Mouse (Mus musculus) heart, embryonic 13.5 days (tissue): Measurements from ENCODE around the gene Cpe. TPM values are rescaled to one million over a fixed set of nuclear protein-coding genes. Genes with fewer than 3 reads are reported as not detected.
"Not testable (repeated sequence)": the region's sequence is repeated elsewhere in the genome, so short reads cannot be mapped to it uniquely, and the experiment has no call there.

Experiments used
- ATAC-seq: fragments of 200-750 bp; cut with Nextera tagmentation; 2 replicates; pipeline ENCODE4 v1.8.0; 2017; ENCODE audit warnings: moderate TSS enrichment; ENCODE audit not compliant: insufficient number of reproducible peaks, low FRiP score, low TSS enrichment; ENCODE audit errors: extremely low read depth
- H3K27ac ChIP-seq: fragments of 300-500 bp; sonication (generic); replicated peaks from 2 replicates; pipeline ENCODE4 v1.5.1; 2015; ENCODE audit warnings: moderate library complexity, mild to moderate bottlenecking, inconsistent platforms
- H3K27me3 ChIP-seq: fragments of 300-500 bp; sonication (generic); replicated peaks from 2 replicates; pipeline ENCODE4 v1.6.1; 2015; ENCODE audit warnings: mild to moderate bottlenecking, inconsistent platforms
- H3K36me3 ChIP-seq: fragments of 300-500 bp; sonication (generic); 2 replicates; pipeline ENCODE4 v1.6.1; 2015; ENCODE audit warnings: mild to moderate bottlenecking, inconsistent platforms
- H3K4me1 ChIP-seq: fragments of 300-500 bp; sonication (generic); 2 replicates; pipeline ENCODE4 v1.6.1; 2015; ENCODE audit warnings: inconsistent platforms
- H3K4me2 ChIP-seq: fragments of 300-500 bp; sonication (generic); 2 replicates; pipeline ENCODE4 v1.6.1; 2015; ENCODE audit warnings: inconsistent platforms, mild to moderate bottlenecking, moderate library complexity
- H3K4me3 ChIP-seq: fragments of 300-500 bp; sonication (generic); 2 replicates; pipeline ENCODE4 v1.5.1; 2015; ENCODE audit warnings: moderate library complexity, mild to moderate bottlenecking, inconsistent platforms
- H3K9ac ChIP-seq: fragments of 300-500 bp; sonication (generic); 2 replicates; pipeline ENCODE4 v1.6.1; 2015; ENCODE audit warnings: inconsistent platforms, mild to moderate bottlenecking, moderate library complexity
- H3K9me3 ChIP-seq: fragments of 300-500 bp; sonication (generic); 2 replicates; pipeline ENCODE4 v1.6.1; 2016; ENCODE audit warnings: inconsistent platforms
- WGBS: fragments of 180-500 bp; shearing (Covaris S2); methylation state at CpG from one replicate; pipeline ENCODE4 v1.1.7; 2015; ENCODE audit warnings: mixed read lengths; 5-methylcytosine and 5-hydroxymethylcytosine counted together
- polyA plus RNA-seq: library from polyadenylated mRNA; unstranded; fragments of >200 nt; fragmentation: Nextera tagmentation; extraction: Ambion mirVana; gene quantifications from 2 replicates; pipeline ENCODE4 v1.2.1, GENCODE M21; 2015

Gene Cpe
- polyA plus RNA-seq, 1 experiment from 2014 or later, result 193 TPM

DNA sequence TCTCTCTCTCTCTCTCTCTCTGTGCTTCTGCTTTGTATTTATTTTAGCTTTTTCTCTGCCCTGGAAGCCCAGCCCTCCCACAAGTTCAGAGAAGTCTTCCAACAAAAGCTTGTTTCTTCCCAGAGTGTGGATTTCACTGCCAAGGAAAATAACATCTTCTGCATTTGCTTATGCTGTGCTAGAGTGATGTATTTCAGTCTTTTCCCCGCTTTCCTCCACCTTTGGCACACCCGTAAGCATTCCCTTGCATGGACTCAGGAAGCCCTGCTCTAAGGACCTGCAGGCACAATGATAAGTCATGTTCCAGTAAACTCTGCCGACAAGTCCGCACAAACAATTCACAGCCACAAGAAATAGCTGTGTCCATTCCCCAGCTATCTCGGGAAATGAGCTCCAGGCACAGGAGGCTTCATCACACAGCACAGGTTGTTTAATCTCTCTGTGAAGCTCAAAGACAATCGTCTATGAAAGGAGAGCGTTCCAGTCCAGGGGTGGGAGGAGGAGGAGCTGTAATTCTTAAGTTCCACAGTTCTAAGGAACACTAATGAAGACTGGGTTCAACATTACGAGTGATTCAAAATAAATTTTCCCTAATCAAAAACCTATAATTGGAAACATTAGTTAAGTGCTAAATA is 17.8 kb downstream of the Cpe start:
- Histone ChIP-seq H3K4me2 (peak overlapping the region; percentile 10), H3K9me3 (no peaks in the 10 kb centered on the region), H3K4me3 (no peak overlapping the region), H3K27me3 (no peaks in the 10 kb centered on the region), H3K27ac (peak overlapping the region; percentile 65), H3K9ac (peak overlapping the region; percentile 50; the same call in 1 of the 2 replicates), H3K4me1 (peaks cover 19% of the 10 kb centered on the region), H3K36me3 (no peaks in the 10 kb centered on the region)
- ATAC-seq, result no peak
- 46% methylated on average over 8 of the region's 8 CpGs for WGBS

- 52% methylated on average over 2 of the region's 2 CpGs for WGBS
- ATAC-seq, result no peak
Observed at GRCm38 (mm10) chr8:64672920-64673319, 19.9 kb downstream of the Cpe start.

GRCm38 (mm10) chr8:64671937-64672336 is 20.9 kb downstream of the Cpe start:
- WGBS, result 40% methylated on average over 1 of the region's 1 CpGs
- ATAC-seq, result no peak

More at GRCm38 (mm10) chr8:64672920-64673319, 19.9 kb downstream of the Cpe start:
- no peaks in the 10 kb centered on the region for H3K27me3 ChIP-seq
- H3K4me3 ChIP-seq, result no peak overlapping the region
- no peak overlapping the region for H3K27ac ChIP-seq
- H3K4me1 ChIP-seq, result peaks cover 19% of the 10 kb centered on the region
- H3K9ac ChIP-seq, result no peak overlapping the region
- no peaks in the 10 kb centered on the region for H3K9me3 ChIP-seq
- H3K4me2 ChIP-seq, result no peak overlapping the region
- no peaks in the 10 kb centered on the region for H3K36me3 ChIP-seq

DNA sequence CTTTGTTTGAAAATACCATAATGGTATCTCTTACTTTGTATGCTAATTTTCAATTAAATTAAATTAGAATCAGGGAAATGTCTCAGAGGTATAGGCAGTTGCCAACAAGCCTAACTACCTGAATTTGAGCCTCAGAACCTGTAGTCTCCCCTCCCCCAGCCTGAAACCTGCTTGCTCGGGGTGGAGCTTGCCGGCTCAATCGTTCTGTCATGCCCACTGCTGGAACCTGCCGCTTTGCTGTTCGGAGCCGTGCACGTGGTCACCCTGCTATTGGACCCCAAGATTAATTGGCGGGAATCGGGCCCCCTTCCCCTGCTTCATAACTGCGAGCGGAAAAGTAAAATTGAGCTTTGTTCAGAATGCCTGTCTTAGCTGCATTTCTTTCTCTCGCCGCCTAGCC is 26.5 kb downstream of the Cpe start:
- not testable (repeated sequence) for H3K4me3 ChIP-seq, H3K36me3 ChIP-seq

More at GRCm38 (mm10) chr8:64671937-64672336, 20.9 kb downstream of the Cpe start:
- Histone ChIP-seq H3K4me3 (no peak overlapping the region), H3K27me3 (no peaks in the 10 kb centered on the region), H3K9me3 (no peaks in the 10 kb centered on the region), H3K27ac (no peak overlapping the region), H3K4me2 (no peak overlapping the region), H3K9ac (no peak overlapping the region), H3K4me1 (peaks cover 19% of the 10 kb centered on the region), H3K36me3 (no peaks in the 10 kb centered on the region)

DNA sequence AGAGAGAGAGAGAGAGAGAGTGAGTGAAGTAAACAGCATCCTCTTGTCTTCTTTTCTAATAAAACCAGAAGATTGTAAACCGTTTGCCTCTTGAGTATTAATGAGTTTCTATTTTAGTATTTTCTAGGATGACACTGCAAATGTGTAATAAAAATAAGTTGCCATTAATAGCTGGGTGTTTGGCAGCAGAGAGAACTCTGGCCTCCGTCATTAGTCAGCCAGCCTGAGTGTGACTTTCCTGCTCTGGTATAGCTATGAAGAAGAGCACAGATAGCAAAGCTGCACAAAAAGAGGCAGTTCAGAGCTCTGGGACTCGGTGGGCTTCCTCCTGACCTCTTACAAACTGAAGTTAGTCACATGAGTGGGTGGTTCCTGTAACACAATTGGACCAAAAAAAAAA is 27.3 kb downstream of the Cpe start:
- Histone ChIP-seq H3K4me3 (no peak overlapping the region), H3K9ac (no peak overlapping the region), H3K27ac (peak overlapping the region; percentile 42; the same call in 1 of the 2 replicates), H3K27me3 (no peaks in the 10 kb centered on the region), H3K36me3 (no peaks in the 10 kb centered on the region), H3K4me2 (peak overlapping the region; percentile 27), H3K9me3 (no peaks in the 10 kb centered on the region), H3K4me1 (peaks cover 18% of the 10 kb centered on the region)
- 21% methylated on average over 3 of the region's 3 CpGs for WGBS
- no peak for ATAC-seq

More for the DNA sequence above, 26.5 kb downstream of the Cpe start:
- ATAC-seq, H3K27ac ChIP-seq, H3K9ac ChIP-seq, H3K27me3 ChIP-seq, H3K9me3 ChIP-seq, H3K4me2 ChIP-seq: not testable (repeated sequence)
- peaks cover 18% of the 10 kb centered on the region for H3K4me1 ChIP-seq
- 65% methylated on average over 13 of the region's 13 CpGs for WGBS

GRCm38 (mm10) chr8:64664811-64665210 is 28.0 kb downstream of the Cpe start:
- 71% methylated on average over 3 of the region's 3 CpGs for WGBS
- Histone ChIP-seq H3K27ac (no peak overlapping the region), H3K4me3 (no peak overlapping the region), H3K4me2 (no peak overlapping the region), H3K36me3 (no peaks in the 10 kb centered on the region), H3K27me3 (no peaks in the 10 kb centered on the region), H3K4me1 (peaks cover 18% of the 10 kb centered on the region), H3K9me3 (no peaks in the 10 kb centered on the region), H3K9ac (no peak overlapping the region)
- ATAC-seq, result no peak

- Histone ChIP-seq H3K4me3 (no peak overlapping the region), H3K36me3 (no peaks in the 10 kb centered on the region), H3K4me1 (peaks cover 18% of the 10 kb centered on the region), H3K27ac (no peak overlapping the region), H3K4me2 (no peak overlapping the region), H3K9ac (no peak overlapping the region), H3K9me3 (no peaks in the 10 kb centered on the region), H3K27me3 (no peaks in the 10 kb centered on the region)
- ATAC-seq, result no peak
- 46% methylated on average over 2 of the region's 2 CpGs for WGBS
Observed at GRCm38 (mm10) chr8:64664350-64664749, 28.5 kb downstream of the Cpe start.

DNA sequence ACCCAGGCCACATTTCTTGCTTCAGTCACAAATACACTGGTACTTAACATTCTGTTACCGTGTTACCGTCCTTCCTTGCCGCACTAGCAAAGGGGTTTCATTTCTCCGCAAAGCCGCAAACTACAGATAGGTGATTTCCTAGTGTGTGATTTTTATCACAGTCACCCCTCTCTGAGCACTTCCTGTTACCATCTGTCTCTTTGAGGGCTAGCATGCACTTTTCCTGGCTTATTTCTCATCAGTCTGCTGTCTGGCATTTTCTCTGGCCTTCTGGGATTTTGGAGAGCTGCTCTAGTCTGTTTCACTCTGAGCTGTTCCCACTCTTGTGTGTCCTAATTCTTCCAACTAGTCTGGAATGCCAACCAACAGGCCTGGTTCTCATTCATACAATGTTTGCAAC is 33.8 kb downstream of the Cpe start:
- ATAC-seq, result no peak
- no peak overlapping the region for H3K4me2 ChIP-seq
- 0 out of 2 replicates have a peak, but pooled peaks cover 9% of the 10 kb centered on the region for H3K4me1 ChIP-seq
- no peaks in the 10 kb centered on the region for H3K27me3 ChIP-seq
- no peak overlapping the region for H3K27ac ChIP-seq
- H3K9ac ChIP-seq, result no peak overlapping the region
- no peak overlapping the region for H3K4me3 ChIP-seq
- WGBS, result 66% methylated on average over 5 of the region's 5 CpGs
- no peaks in the 10 kb centered on the region for H3K9me3 ChIP-seq
- 0 out of 2 replicates have a peak, but pooled peaks cover 2% of the 10 kb centered on the region for H3K36me3 ChIP-seq

DNA sequence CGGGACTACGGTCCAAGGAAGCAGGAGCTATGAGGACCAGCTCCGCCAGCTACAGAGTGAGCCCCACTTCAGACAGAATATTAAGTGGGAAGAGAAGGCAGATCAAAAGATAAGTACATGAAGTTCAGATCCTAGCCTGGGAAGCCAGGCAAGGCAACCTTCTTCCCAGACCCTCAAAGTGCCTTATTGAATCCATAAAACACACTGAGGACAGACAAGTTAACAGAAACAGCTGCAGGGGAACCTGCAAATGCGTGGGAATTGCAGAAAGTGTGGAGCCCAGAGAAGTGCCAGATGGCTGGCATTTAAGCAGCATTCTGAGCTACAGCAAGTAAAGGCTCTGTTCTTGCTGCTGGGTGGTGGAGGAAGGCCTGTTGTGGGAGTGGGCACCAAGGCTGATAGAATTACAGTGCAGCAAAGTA is 34.9 kb downstream of the Cpe start:
- Histone ChIP-seq H3K27me3 (no peaks in the 10 kb centered on the region), H3K4me1 (0 out of 2 replicates have a peak, but pooled peaks cover 9% of the 10 kb centered on the region), H3K9me3 (no peaks in the 10 kb centered on the region), H3K4me3 (no peak overlapping the region), H3K4me2 (no peak overlapping the region), H3K9ac (no peak overlapping the region), H3K27ac (no peak overlapping the region), H3K36me3 (0 out of 2 replicates have a peak, but pooled peaks cover 2% of the 10 kb centered on the region)
- WGBS, result 80% methylated on average over 4 of the region's 4 CpGs
- no peak for ATAC-seq

- Histone ChIP-seq H3K4me2 (no peak overlapping the region), H3K27ac (no peak overlapping the region), H3K36me3 (0 out of 2 replicates have a peak, but pooled peaks cover 2% of the 10 kb centered on the region), H3K9me3 (no peaks in the 10 kb centered on the region), H3K4me3 (no peak overlapping the region), H3K4me1 (0 out of 2 replicates have a peak, but pooled peaks cover 9% of the 10 kb centered on the region), H3K27me3 (no peaks in the 10 kb centered on the region), H3K9ac (no peak overlapping the region)
- ATAC-seq, result no peak
- 55% methylated on average over 7 of the region's 7 CpGs for WGBS
Observed at GRCm38 (mm10) chr8:64657517-64657916, 35.3 kb downstream of the Cpe start.

DNA sequence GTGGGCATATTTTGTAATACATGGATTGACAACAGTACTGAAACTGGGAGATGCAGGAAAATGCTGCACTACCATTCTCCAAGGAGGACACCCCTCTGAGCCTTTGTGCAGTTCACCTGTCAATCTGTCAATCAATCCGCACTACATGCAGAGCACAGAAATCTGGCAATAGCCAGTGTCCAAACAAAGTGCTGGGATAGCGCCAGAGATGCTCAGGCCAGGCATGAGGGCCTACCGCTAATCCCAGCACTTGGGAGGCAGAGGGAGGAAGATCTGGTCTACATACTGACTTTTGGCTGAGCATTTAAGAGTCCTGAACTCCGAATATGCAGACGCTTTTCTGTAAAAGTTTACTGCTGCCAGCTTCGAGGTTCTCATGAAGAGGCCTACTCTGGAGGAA is 37.0 kb downstream of the Cpe start:
- no peak for ATAC-seq
- Histone ChIP-seq H3K4me2 (no peak overlapping the region), H3K36me3 (0 out of 2 replicates have a peak, but pooled peaks cover 2% of the 10 kb centered on the region), H3K9me3 (no peaks in the 10 kb centered on the region), H3K9ac (no peak overlapping the region), H3K27ac (no peak overlapping the region), H3K4me1 (0 out of 2 replicates have a peak, but pooled peaks cover 9% of the 10 kb centered on the region), H3K27me3 (no peaks in the 10 kb centered on the region), H3K4me3 (no peak overlapping the region)
- WGBS, result 85% methylated on average over 6 of the region's 6 CpGs

DNA sequence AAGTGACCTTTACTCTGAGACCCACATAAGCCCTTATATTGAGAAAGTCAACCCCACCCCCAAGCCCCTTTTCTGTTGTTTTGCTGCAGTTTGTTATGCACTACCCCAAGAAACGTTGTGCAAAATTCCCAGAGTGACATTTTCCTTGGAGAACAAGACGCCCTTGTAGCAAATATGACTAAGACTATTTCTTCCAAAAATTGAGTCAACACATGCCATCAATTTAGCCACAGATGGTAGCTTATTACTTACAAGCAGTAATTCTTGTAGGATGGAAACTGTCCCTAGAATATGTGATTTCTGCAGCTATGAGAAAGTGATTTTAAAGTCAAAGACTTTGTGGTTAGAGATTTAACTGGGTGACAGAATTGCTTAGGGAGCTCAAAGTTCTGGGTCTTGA is 37.8 kb downstream of the Cpe start:
- H3K4me3 ChIP-seq, result no peak overlapping the region
- 0 out of 2 replicates have a peak, but pooled peaks cover 2% of the 10 kb centered on the region for H3K36me3 ChIP-seq
- no peak overlapping the region for H3K4me2 ChIP-seq
- 0 out of 2 replicates have a peak, but pooled peaks cover 9% of the 10 kb centered on the region for H3K4me1 ChIP-seq
- no peak for ATAC-seq
- no peaks in the 10 kb centered on the region for H3K9me3 ChIP-seq
- H3K9ac ChIP-seq, result no peak overlapping the region
- H3K27ac ChIP-seq, result no peak overlapping the region
- H3K27me3 ChIP-seq, result no peaks in the 10 kb centered on the region
- 71% methylated on average over 2 of the region's 2 CpGs for WGBS
